Mouse (Mus musculus): ENCODE results near the gene Olfr1329.
"Not testable (repeated sequence)": the region's sequence is repeated elsewhere in the genome, so short reads cannot be mapped to it uniquely, and the experiment has no call there.

Olfr1329 gene

DNA sequence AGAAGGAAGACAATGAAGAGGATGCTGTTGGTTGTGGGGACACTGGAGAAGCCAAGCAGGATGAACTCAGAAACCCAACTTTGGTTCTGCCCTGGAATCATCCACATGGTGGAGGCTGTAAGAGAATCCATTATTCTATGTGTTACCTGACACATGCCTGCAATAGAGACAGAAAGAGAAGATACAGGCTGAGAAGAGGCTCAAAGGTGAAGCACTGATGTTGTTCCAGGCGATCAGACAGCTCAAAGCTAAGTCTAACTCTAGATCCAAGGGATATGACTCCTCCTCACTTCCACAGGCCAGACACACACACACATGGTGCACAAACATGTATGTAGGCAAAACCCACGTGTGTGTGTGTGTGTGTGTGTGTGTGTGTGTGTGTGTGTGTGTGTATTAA is at the start of gene Olfr1329:
Gene Olfr1329, minus strand, starts transcription at position 101 of the 400 bp plus-strand sequence.
- in situ Hi-C loops (cut with MboI; ENCODE audit: unreplicated experiment in 2 of 2) = not testable (repeated sequence)

DNA sequence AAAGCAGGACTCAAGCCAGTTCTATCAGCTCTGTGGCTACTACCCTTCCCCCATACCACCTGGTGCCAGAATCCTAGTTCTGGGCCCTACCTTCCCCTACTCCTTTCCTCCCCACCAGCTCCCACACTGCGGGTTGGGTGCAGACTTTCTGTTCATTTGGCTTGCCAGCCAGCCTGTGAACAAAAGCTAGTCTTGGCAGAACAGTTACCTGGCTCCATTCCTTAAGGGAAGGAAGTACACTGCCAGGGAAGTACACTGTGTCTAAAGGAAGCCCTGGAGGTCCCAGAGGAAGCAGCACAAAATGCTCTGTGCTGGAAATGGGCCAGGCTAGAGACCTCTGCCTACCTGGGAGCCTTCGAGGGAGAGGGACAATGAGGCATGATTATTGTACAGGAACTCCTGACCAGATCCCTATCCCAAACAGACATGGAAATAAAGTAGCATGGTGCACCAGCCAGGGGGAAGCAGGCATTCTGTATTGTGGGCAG is 43.9 kb upstream of the Olfr1329 start, which contains the start of gene Lao1:
Gene Lao1, plus strand, starts transcription at position 438 of the 488 bp plus-strand sequence.
- in situ Hi-C loops (cut with MboI; ENCODE audit: unreplicated experiment in 2 of 2) = no loop called here

DNA sequence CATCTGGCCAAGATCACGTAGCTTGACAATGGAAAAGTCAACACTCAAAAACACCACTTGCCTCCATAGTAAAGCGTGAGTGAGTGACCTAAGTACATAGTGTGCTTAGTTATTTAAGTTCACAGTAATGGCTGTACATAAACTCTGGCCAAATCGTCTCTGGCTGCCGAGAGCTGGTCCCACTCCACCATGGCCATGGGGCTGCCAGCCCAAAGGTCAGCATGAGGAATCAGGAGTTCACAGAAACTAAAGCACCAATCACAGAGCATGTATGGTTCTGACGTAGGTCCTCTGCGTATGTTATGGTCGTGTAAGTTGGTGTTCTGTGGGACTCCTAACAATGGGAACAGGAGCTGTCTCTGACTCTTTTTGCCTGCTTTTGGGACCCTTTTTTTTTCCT is 41.5 kb upstream of the Olfr1329 start:
- in situ Hi-C loops (cut with MboI; ENCODE audit: unreplicated experiment in 2 of 2) = no loop called here

DNA sequence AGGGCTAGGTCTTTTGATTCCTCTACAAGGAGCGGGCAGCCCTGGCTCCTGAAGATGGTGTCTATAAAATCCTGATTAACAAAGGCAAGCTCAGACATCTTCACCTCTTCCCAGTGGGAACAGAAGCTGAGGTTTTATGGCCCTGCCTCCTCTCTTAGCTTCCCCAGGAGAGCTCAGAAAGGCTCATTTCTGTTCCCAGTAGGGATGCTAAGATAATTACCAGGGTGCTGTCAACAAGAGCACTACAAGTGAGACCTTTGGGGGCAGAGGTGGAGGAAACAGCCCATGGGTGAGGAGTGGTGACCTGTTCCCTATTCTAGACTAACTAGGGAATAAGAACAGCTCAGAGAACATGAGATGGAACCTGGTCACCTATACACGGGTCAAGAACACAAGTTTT is 21.2 kb upstream of the Olfr1329 start, which contains the start of gene Olfr1328:
Gene Olfr1328, minus strand, starts transcription at position 101 of the 400 bp plus-strand sequence.
- in situ Hi-C loops (cut with MboI; ENCODE audit: unreplicated experiment in 2 of 2) = no loop called here

DNA sequence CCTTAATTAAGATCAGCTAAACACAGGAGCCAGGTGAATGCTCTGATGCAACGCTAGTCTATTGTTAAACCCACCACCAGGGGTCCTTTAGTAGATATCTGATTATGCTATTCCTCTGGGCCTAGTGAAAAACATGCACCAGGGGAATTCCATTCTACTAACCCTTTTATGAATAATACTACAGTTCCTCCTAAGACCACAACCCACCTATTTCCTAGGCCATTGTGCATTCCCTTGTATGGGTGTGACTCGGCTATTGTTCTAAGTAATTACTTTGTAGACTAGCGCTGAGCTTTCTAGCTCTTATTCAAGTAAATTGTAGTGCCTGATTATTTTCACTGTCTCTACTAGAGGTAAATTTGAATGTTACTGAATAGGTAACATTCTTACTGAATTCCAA is 14.1 kb upstream of the Olfr1329 start:
- in situ Hi-C loops (cut with MboI; ENCODE audit: unreplicated experiment in 2 of 2) = not testable (repeated sequence)

DNA sequence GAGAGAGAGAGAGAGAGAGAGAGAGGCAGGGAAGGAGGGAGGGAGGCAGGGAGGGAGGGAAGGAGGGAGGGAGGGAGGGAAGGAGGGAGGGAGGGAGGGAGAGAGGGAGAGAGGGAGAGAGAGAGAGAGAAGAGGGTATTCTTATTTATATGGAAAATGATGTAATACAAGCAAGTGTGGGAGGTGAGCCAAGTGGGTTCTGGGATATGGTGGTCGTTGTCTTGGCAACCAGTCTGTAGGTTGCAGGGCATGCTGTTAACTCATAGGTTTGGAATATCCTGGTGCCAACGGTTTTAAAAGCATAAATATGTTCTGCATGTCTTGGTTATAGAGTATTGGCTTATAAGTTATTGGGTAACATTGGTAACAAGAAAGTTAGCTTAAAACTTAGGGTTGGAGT is 15.3 kb downstream of the Olfr1329 start:
- in situ Hi-C loops (cut with MboI; ENCODE audit: unreplicated experiment in 2 of 2) = no loop called here

DNA sequence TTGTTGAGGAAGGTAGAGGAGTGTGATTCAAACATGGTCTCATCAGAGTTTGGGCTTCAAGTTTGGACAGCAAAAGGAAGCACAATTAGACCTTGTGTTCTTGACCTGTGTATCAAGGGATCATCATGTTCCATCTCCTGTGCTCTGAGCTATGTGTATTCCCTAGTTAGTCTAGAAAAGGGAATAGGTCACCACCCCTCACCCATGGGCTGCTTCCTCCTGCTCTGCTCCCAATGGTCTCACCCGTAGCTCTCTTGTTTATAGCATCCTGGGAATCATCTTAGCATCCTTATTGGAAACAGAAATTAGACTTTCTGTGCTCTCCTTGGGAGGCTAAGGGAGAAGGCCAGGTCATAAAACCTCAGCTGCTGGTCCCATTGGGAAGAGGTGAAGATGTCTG is 29.0 kb downstream of the Olfr1329 start, which contains the start of gene Olfr1330:
Gene Olfr1330, plus strand, starts transcription at position 301 of the 400 bp plus-strand sequence.
- in situ Hi-C loops (cut with MboI; ENCODE audit: unreplicated experiment in 2 of 2) = no loop called here

DNA sequence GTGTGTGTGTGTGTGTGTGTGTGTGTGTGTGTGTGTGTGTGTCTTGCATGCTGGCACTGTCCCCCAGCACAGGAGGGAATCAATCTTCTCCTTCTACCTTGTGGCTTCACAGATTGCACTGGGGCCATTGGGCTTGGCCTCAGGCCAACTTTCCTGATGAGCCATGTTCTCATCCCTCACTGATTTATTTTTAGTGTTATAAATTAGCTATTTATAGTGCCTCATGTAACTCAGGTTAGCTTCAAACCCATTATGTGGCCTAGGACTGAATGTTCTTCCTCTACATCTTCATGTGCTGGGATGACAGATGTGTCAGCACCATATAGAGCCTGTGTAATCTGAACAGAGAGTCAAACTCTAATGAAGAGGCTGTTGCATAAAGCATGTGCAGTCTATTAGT is 49.7 kb downstream of the Olfr1329 start:
- in situ Hi-C loops (cut with MboI; ENCODE audit: unreplicated experiment in 2 of 2) = no loop called here
